Mouse (Mus musculus) kidney, embryonic 15.5 days (tissue): ENCODE results near the gene Snx20. TPM values are rescaled to one million over a fixed set of nuclear protein-coding genes. Genes with fewer than 3 reads are reported as not detected.
A peak's percentile ranks its signal among the peaks of the same experiment; 100 is the strongest.

Experiments used
- ATAC-seq: fragments of 200-750 bp; cut with Nextera tagmentation; replicated peaks from 2 replicates; pipeline ENCODE4 v1.8.0; 2017; ENCODE audit warnings: moderate TSS enrichment; ENCODE audit not compliant: low FRiP score
- H3K27ac ChIP-seq: fragments of 300-500 bp; sonication (generic); 2 replicates; pipeline ENCODE4 v1.5.1; 2015; ENCODE audit warnings: mild to moderate bottlenecking, inconsistent platforms
- H3K27me3 ChIP-seq: fragments of 300-500 bp; sonication (generic); 2 replicates; pipeline ENCODE4 v1.6.1; 2015; ENCODE audit warnings: inconsistent platforms
- H3K36me3 ChIP-seq: fragments of 300-500 bp; sonication (generic); 2 replicates; pipeline ENCODE4 v1.6.1; 2015; ENCODE audit warnings: inconsistent platforms
- H3K4me1 ChIP-seq: fragments of 300-500 bp; sonication (generic); 2 replicates; pipeline ENCODE4 v1.6.1; 2015; ENCODE audit warnings: inconsistent platforms
- H3K4me2 ChIP-seq: fragments of 300-500 bp; sonication (generic); 2 replicates; pipeline ENCODE4 v1.6.1; 2015; ENCODE audit warnings: moderate library complexity, mild to moderate bottlenecking, inconsistent platforms
- H3K4me3 ChIP-seq: fragments of 300-500 bp; sonication (generic); replicated peaks from 2 replicates; pipeline ENCODE4 v1.5.1; 2015; ENCODE audit warnings: mild to moderate bottlenecking, inconsistent platforms
- H3K9ac ChIP-seq: fragments of 300-500 bp; sonication (generic); 2 replicates; pipeline ENCODE4 v1.6.1; 2015; ENCODE audit warnings: mild to moderate bottlenecking, inconsistent platforms
- H3K9me3 ChIP-seq: fragments of 300-500 bp; sonication (generic); replicated peaks from 2 replicates; pipeline ENCODE4 v1.6.1; 2016; ENCODE audit warnings: inconsistent platforms
- whole genome bisulfite sequencing: fragments of 180-500 bp; shearing (Covaris S2); methylation state at CpG from one replicate; pipeline ENCODE4 v1.1.7; 2015; ENCODE audit warnings: mixed read lengths; 5-methylcytosine and 5-hydroxymethylcytosine counted together
- polyA plus RNA-seq: library from polyadenylated mRNA; unstranded; fragments of >200 nt; fragmentation: Nextera tagmentation; extraction: Ambion mirVana; gene quantifications from 2 replicates; pipeline ENCODE4 v1.2.1, GENCODE M21; 2015

Snx20 gene
- polyA plus RNA-seq, result 1.7 and 2.3 TPM in 2 replicates

DNA sequence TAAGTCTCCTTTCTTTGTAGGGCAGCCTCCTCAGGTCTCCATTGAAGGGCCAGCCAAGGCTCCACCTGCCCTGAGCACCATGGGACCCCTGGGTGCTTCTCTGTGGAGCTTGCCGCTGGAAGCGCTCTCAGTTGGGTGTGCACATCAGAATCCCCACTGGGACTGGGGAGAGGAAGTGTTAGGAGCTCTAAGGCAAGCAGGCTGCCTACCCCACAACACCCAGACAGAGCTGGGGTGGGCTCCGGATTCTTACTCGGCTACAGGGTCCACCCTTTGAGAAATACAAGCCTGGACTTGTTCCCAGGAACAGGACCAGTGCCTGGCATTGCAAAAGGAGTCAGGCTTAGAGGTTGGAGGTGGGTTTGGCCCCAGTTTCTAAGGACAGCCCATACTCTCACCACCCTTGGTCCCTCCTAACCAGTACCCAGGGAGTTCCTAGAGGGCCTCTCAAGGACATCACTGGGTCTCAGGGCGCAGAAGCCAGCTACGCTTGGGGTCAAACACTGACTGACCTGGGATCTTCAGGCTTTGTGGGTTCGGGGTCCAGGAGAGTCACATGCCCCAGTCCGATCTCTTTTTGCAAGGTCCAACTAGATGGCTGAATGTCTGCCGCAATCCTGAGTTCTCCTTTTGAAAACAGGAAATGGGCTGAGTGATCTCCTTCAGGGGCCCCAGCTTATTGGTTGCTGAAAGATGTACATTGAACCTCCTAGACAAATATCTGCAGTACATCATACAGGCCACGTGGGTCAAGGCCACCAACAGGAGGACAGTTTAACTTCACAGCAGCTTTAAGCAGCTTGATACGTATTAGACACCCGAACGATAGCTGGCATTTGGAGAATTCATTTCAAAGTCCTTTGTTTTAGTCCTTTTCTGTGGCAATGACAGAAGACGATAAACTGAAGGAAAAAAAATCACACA lies at the start of gene Snx20:
Gene Snx20, minus strand, starts transcription at position 655 of the 924 bp plus-strand sequence.
- Histone ChIP-seq H3K4me2 (no peak within 1 kb of the TSS), H3K27me3 (no peaks in the 10 kb centered on the region), H3K4me1 (no peaks in the 10 kb centered on the region), H3K9me3 (no peaks in the 10 kb centered on the region), H3K9ac (no peak within 1 kb of the TSS), H3K27ac (no peak within 1 kb of the TSS), H3K4me3 (no peak within 1 kb of the TSS), H3K36me3 (no peaks in the 10 kb centered on the region)
- no peak for ATAC-seq
- WGBS, result 81% methylated on average over 14 of the region's 14 CpGs

GRCm38 (mm10) chr8:88683656-88684289 lies 47.8 kb upstream of the Snx20 start:
- Histone ChIP-seq H3K4me1 (0 out of 2 replicates have a peak, but pooled peaks cover 3% of the 10 kb centered on the region), H3K27ac (no peak overlapping the region), H3K27me3 (no peaks in the 10 kb centered on the region), H3K36me3 (no peaks in the 10 kb centered on the region), H3K4me3 (no peak overlapping the region), H3K9ac (no peak overlapping the region), H3K9me3 (no peaks in the 10 kb centered on the region), H3K4me2 (no peak overlapping the region)
- no peak for ATAC-seq
- WGBS, result 85% methylated on average over 7 of the region's 7 CpGs

DNA sequence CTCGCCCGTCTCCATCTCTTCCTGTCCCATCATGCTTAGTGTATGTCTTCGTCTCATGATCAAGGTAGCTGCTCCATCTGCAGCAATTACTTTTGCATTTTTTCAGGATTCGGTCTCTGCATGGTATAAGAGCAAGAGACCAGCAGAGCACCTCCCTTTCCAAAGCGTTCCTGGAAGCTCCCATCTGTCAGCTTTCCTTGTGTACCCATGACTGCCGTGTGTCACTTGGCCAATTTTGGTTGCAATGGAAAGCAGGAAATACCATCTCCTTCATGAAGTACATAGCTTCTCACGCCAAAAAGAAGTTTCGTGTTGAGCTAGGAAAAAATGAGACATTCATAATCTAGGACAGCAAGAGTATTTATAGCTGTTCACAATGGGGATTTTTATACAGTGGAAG lies 45.1 kb upstream of the Snx20 start:
- no peaks in the 10 kb centered on the region for H3K4me1 ChIP-seq
- H3K9me3 ChIP-seq, result no peaks in the 10 kb centered on the region
- H3K27me3 ChIP-seq, result no peaks in the 10 kb centered on the region
- no peak for ATAC-seq
- no peak overlapping the region for H3K4me2 ChIP-seq
- no peaks in the 10 kb centered on the region for H3K36me3 ChIP-seq
- H3K27ac ChIP-seq, result no peak overlapping the region
- no peak overlapping the region for H3K9ac ChIP-seq
- no peak overlapping the region for H3K4me3 ChIP-seq
- WGBS, result 91% methylated on average over 8 of the region's 8 CpGs

GRCm38 (mm10) chr8:88680566-88680965 lies 44.6 kb upstream of the Snx20 start:
- Histone ChIP-seq H3K4me3 (no peak overlapping the region), H3K36me3 (no peaks in the 10 kb centered on the region), H3K27ac (no peak overlapping the region), H3K9ac (no peak overlapping the region), H3K9me3 (no peaks in the 10 kb centered on the region), H3K27me3 (no peaks in the 10 kb centered on the region), H3K4me2 (no peak overlapping the region), H3K4me1 (no peaks in the 10 kb centered on the region)
- ATAC-seq, result no peak
- WGBS, result 95% methylated on average over 2 of the region's 2 CpGs

DNA sequence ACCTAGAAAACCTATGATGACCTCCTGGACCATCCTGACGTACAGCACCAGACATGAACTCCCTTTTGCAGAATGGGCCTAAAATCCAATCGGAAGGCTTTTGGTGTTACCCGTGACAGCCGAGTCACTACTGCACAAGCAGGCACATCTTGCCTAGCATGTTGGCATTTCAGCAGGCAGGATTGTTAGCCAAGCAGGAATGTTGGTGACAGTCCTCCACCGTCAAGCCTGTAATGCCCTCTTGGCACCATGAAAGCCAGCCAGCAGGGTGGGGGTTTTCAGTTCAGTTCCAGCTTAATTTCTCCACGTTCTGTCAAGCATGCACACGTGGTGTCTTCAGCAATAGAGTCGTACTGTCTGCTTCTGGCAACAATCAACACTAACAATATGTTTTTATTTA lies 41.1 kb upstream of the Snx20 start:
- no peak overlapping the region for H3K27ac ChIP-seq
- H3K36me3 ChIP-seq, result no peaks in the 10 kb centered on the region
- no peak overlapping the region for H3K4me3 ChIP-seq
- ATAC-seq, result no peak
- no peak overlapping the region for H3K9ac ChIP-seq
- H3K9me3 ChIP-seq, result no peaks in the 10 kb centered on the region
- no peaks in the 10 kb centered on the region for H3K27me3 ChIP-seq
- no peak overlapping the region for H3K4me2 ChIP-seq
- no peaks in the 10 kb centered on the region for H3K4me1 ChIP-seq
- WGBS, result 81% methylated on average over 8 of the region's 8 CpGs

GRCm38 (mm10) chr8:88675372-88676165 lies 39.6 kb upstream of the Snx20 start:
- WGBS, result 86% methylated on average over 12 of the region's 12 CpGs
- no peak overlapping the region for H3K9ac ChIP-seq
- H3K4me1 ChIP-seq, result no peaks in the 10 kb centered on the region
- H3K4me2 ChIP-seq, result no peak overlapping the region
- H3K36me3 ChIP-seq, result no peaks in the 10 kb centered on the region
- H3K4me3 ChIP-seq, result no peak overlapping the region
- H3K27me3 ChIP-seq, result no peaks in the 10 kb centered on the region
- ATAC-seq, result no peak
- no peak overlapping the region for H3K27ac ChIP-seq
- H3K9me3 ChIP-seq, result no peaks in the 10 kb centered on the region

GRCm38 (mm10) chr8:88673859-88674258 lies 37.9 kb upstream of the Snx20 start:
- H3K27ac ChIP-seq, result no peak overlapping the region
- ATAC-seq, result no peak
- H3K4me2 ChIP-seq, result no peak overlapping the region
- no peaks in the 10 kb centered on the region for H3K27me3 ChIP-seq
- H3K9me3 ChIP-seq, result no peaks in the 10 kb centered on the region
- H3K36me3 ChIP-seq, result no peaks in the 10 kb centered on the region
- WGBS, result 60% methylated on average over 5 of the region's 5 CpGs
- no peak overlapping the region for H3K9ac ChIP-seq
- no peaks in the 10 kb centered on the region for H3K4me1 ChIP-seq
- no peak overlapping the region for H3K4me3 ChIP-seq

GRCm38 (mm10) chr8:88671575-88671974 lies 35.6 kb upstream of the Snx20 start:
- H3K4me1 ChIP-seq, result peaks cover under 1% of the 10 kb centered on the region; the same call in 1 of the 2 replicates
- no peak overlapping the region for H3K9ac ChIP-seq
- no peak for ATAC-seq
- H3K9me3 ChIP-seq, result no peaks in the 10 kb centered on the region
- H3K36me3 ChIP-seq, result no peaks in the 10 kb centered on the region
- H3K27me3 ChIP-seq, result no peaks in the 10 kb centered on the region
- H3K27ac ChIP-seq, result no peak overlapping the region
- H3K4me2 ChIP-seq, result no peak overlapping the region
- 64% methylated on average over 10 of the region's 10 CpGs for WGBS
- H3K4me3 ChIP-seq, result no peak overlapping the region

GRCm38 (mm10) chr8:88670782-88671181 lies 34.9 kb upstream of the Snx20 start:
- no peak overlapping the region for H3K27ac ChIP-seq
- H3K4me1 ChIP-seq, result peaks cover 7% of the 10 kb centered on the region
- no peaks in the 10 kb centered on the region for H3K27me3 ChIP-seq
- no peaks in the 10 kb centered on the region for H3K36me3 ChIP-seq
- H3K9ac ChIP-seq, result no peak overlapping the region
- no peak for ATAC-seq
- H3K4me2 ChIP-seq, result no peak overlapping the region
- 63% methylated on average over 6 of the region's 6 CpGs for WGBS
- H3K4me3 ChIP-seq, result no peak overlapping the region
- no peaks in the 10 kb centered on the region for H3K9me3 ChIP-seq

GRCm38 (mm10) chr8:88668400-88669086 lies 32.6 kb upstream of the Snx20 start:
- Histone ChIP-seq H3K27ac (peak overlapping the region; percentile 33; the same call in 1 of the 2 replicates), H3K27me3 (no peaks in the 10 kb centered on the region), H3K4me2 (no peak overlapping the region), H3K4me3 (no peak overlapping the region), H3K4me1 (peaks cover 29% of the 10 kb centered on the region), H3K9ac (no peak overlapping the region), H3K36me3 (no peaks in the 10 kb centered on the region), H3K9me3 (no peaks in the 10 kb centered on the region)
- peak; percentile 41 for ATAC-seq
- WGBS, result 54% methylated on average over 14 of the region's 14 CpGs

DNA sequence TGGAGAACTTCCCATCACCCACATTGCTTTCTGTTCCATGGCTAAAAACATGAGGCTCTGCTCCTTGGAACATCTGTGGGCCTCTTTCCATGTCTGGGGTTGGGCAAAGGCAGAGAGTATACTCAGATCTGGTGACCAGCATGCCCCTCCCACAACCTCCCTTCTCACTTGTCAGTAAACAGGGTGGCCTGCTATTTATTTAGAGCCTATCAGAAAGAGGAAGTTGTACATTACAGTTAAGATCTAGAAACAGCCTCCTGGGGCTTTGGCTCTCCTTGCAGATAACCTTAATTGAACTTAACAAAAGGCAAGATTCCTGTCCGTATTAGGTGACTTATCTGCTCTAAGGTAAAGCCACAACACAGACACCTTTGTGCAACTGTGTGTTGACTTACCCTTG lies 30.5 kb upstream of the Snx20 start:
- H3K4me3 ChIP-seq, result no peak overlapping the region

More for the DNA sequence above, 30.5 kb upstream of the Snx20 start:
- peaks cover 29% of the 10 kb centered on the region for H3K4me1 ChIP-seq
- no peaks in the 10 kb centered on the region for H3K36me3 ChIP-seq
- ATAC-seq, result no peak
- WGBS, result 41% methylated on average over 1 of the region's 1 CpGs
- H3K9me3 ChIP-seq, result no peaks in the 10 kb centered on the region
- H3K27ac ChIP-seq, result no peak overlapping the region
- H3K9ac ChIP-seq, result no peak overlapping the region
- H3K4me2 ChIP-seq, result no peak overlapping the region
- H3K27me3 ChIP-seq, result no peaks in the 10 kb centered on the region
